Mouse (Mus musculus) liver, adult 2 months (tissue): ENCODE results near the gene Mturn.

ENCODE experiments used
- CTCF ChIP-seq: fragments of 200-500 bp; IDR thresholded peaks from 2 replicates; pipeline ENCODE4 v1.5.1; 2011; ENCODE audit warnings: low read depth, low read length, control low read depth
- POLR2A ChIP-seq: fragments of 200-500 bp; IDR thresholded peaks from 2 replicates; pipeline ENCODE4 v1.6.1; 2011; ENCODE audit warnings: low read length, control low read depth; ENCODE audit not compliant: insufficient read depth; ENCODE audit errors: extremely low read depth

DNA sequence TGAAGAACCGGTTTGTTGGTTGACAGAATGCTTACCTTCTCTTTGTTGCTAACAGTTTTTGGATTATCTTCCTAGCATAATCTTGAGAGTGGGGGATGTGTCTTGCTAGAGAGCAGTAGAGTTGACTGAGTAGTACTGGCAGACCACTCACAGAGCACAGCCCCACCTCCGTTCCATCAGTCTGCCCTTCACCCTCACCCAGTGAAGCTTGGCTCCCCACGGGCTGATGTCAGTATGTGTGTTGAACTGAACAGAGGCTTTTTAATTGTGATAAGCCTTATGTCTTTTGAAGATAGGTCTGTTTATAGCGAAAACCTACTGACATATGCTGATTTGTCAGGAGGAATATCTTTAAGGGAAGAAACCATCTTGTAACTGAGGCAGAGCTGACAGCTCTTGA lies 38.2 kb upstream of the Mturn start:
- TF ChIP-seq CTCF = no peak
- TF ChIP-seq POLR2A = no peak
